Mouse (Mus musculus) duodenum, adult 2 months (tissue): ENCODE results near the gene Celf1. TPM values are rescaled to one million over a fixed set of nuclear protein-coding genes. Genes with fewer than 3 reads are reported as not detected.

Source experiments
- polyA plus RNA-seq: library from polyadenylated mRNA; depleted of rRNA; stranded (reverse); fragments of >200 nt; gene quantifications from 2 replicates; pipeline ENCODE4 v1.2.3, GENCODE M21; 2012; ENCODE audit warnings: low replicate concordance; rRNA removed

The Celf1 gene
- 12.2 and 15.3 TPM in 2 replicates for polyA plus RNA-seq

DNA sequence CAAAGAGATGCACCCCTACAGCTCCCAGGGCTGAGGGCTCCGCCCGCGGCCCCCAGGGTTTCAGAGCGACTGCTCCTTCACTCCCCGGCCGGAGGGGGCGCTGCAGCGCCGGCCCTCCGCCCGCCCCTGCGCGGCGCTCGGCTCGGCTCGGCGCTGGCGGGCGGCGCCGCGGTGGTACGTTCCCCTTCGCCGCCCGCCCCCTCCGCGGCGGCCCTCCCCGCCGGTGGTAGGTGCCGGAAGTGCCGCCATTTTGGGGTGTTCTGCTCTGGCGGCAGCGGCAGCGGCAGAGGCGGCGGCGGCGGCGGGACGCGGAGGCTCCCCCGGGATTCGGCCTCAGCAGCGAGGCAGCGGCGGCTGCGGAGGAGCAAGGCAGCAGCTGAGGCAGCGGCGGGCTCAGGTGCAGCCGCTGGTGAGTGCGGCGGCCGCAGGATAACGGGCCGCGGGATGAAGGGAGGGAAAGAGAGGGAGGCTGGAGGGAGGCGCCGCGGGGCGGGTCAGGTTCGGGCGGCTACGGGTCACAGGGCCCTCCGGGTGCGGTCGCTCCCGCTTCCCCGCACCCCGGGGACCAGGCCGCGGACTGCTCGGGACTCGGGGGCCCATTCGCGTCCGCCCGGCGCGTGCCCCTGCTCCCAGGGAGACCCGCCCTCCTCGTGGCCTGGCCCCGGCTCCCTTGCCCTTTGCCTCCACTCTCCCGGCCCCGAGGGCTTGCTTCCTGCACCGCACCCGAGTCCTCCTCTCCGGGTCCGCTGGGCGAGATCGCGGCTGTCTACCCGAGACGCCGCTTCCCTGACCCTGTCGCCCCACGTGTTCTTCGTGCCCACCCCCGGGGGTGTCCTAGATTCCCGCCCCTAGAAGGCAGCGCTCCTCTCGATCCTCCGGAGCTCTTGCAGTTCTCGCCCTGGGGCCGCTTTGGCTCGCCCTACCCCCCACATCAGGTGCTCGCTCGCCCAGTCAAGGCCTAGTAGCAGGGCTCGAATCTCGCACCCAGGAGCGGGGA lies at the start of gene Celf1:
Gene Celf1, plus strand, starts transcription at position 150 of the 997 bp plus-strand sequence.

DNA sequence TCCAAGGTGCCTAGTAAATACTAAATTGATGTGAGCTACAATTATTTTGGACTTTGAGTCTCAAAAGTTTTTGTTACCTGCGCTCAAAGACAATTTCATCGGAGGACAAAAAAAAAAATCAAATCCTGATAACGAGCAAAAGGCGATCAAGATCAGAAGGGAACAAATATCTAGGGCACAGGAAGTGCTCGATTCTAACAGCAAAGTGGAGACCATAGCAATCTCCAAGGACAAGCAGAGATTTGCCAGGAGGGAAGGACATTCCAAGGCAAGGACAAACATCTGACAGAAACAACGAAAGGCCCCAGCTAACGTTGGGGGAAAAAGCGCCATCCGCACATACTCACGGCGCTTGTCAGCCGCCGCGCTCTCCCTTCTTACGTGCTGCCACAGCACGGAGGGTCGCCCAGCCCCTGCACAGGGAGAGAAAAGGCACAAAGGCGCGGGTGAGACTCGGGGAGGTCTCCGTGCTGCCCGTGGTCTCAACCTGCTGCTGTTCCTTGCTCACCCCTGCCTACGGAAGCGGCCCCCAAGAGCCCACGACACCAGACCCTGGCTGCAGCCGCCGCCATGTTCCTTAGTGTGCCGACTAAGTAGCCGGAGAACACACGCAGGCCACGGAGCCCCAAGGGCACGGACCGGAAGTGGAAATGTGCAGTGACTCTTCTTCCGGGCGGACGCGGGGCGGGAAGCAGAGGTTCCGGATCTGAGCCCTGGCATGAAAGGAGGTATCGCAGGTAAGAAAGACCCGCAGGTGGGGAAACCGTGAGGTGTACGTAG lies 35.9 kb upstream of the Celf1 start, which contains the start of the genes Kbtbd4 and Ndufs3:
Gene Kbtbd4, plus strand, starts transcription at position 665 of the 780 bp plus-strand sequence.
Gene Ndufs3, minus strand, starts transcription at position 752 of the 780 bp plus-strand sequence.

DNA sequence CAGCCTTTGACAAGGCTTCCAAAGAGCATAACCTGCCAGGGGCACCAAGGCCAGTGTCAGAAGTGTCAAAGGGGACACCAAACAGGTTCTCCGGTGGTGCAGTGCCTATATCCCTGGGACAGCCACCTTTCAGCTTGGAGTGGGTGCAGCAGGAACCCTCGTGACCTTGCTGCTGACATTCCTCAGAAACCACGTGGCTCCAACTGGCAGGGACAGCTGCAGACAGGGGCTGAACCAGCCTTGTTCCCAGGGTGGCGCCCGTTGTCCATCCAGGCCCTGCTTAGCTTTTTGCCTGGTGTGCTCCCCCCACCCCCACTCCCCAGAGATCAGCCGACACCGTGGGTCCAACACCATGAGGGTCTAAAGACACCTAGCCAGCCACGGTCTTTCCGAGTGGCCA lies 95.2 kb downstream of the Celf1 start, which contains the start of gene Rapsn:
Gene Rapsn, plus strand, starts transcription at position 236 of the 400 bp plus-strand sequence.

DNA sequence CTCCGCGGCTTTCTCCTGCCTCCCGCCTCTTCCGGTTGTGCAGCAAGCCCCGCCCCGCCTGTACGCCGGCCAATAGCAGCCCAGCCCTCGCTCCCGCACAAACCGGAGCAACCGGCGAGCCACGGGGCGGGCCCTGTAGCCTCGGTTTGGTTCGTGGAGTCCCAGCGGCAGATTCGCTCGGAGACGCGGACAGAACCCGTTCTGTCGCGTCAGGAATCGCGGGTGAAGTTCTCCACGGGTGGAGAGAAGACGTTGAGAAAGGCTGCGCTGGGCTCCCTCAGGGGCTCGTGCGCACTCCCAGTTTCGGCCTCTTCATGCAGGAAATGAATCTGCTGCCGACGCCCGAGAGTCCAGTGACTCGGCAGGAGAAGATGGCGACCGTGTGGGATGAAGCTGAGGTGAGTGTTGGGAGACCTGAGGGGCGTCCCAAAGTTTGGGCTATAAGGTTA lies 113.8 kb downstream of the Celf1 start, which contains the start of gene Psmc3:
Gene Psmc3, plus strand, starts transcription at position 76 of the 449 bp plus-strand sequence.

Other genes with a start within 250 kb of the Celf1 start
- 11.2 and 17.5 TPM in 2 replicates for gene Fnbp4, start 195.0 kb upstream of the Celf1 start, polyA plus RNA-seq
- 0.02 and 0.07 TPM in 2 replicates for gene Agbl2, start 157.7 kb upstream of the Celf1 start, polyA plus RNA-seq
- gene Mtch2, start 93.2 kb upstream of the Celf1 start, polyA plus RNA-seq: 60.2 and 60.7 TPM in 2 replicates
- gene C1qtnf4, start 54.5 kb upstream of the Celf1 start, polyA plus RNA-seq: 9.0 and 9.7 TPM in 2 replicates
- gene Kbtbd4, start 35.6 kb upstream of the Celf1 start, polyA plus RNA-seq: 5.6 and 6.4 TPM in 2 replicates
- 103 and 129 TPM in 2 replicates for gene Ndufs3, start 35.6 kb upstream of the Celf1 start, polyA plus RNA-seq
- gene Rapsn, start 95.2 kb downstream of the Celf1 start, polyA plus RNA-seq: 0.22 and 0.34 TPM in 2 replicates
- 27.3 and 43.1 TPM in 2 replicates for gene Psmc3, start 113.6 kb downstream of the Celf1 start, polyA plus RNA-seq
- gene Slc39a13, start 130.0 kb downstream of the Celf1 start, polyA plus RNA-seq: 15.1 and 26.4 TPM in 2 replicates
- 20.7 and 38.0 TPM in 2 replicates for gene Spi1, start 142.0 kb downstream of the Celf1 start, polyA plus RNA-seq
- gene Mybpc3, start 177.8 kb downstream of the Celf1 start, polyA plus RNA-seq: not detected in 2 replicates
- 7.0 and 7.2 TPM in 2 replicates for gene Madd, start 243.5 kb downstream of the Celf1 start, polyA plus RNA-seq